Mouse (Mus musculus) liver, embryonic 14.5 days (tissue): Measurements from ENCODE around the gene Zfp148. TPM values are rescaled to one million over a fixed set of nuclear protein-coding genes. Genes with fewer than 3 reads are reported as not detected.

Experiments
- ATAC-seq: fragments of 200-750 bp; cut with Nextera tagmentation; 2 replicates; pipeline ENCODE4 v1.8.0; 2017; ENCODE audit warnings: moderate number of reproducible peaks, mild to moderate bottlenecking, moderate library complexity; ENCODE audit not compliant: insufficient read depth
- DNase-seq, 3 experiments: peaks; one replicate each; pipeline ENCODE4 v3.0.0-alpha.2; 2012 to 2013; ENCODE audit warnings: low read depth in 3 of 3, low spot score in 3 of 3
- H3K27ac ChIP-seq: fragments of 300-500 bp; sonication (generic); 2 replicates; pipeline ENCODE4 v1.5.1; 2014; ENCODE audit warnings: moderate library complexity, mild to moderate bottlenecking, control low read depth, inconsistent platforms
- H3K27me3 ChIP-seq: fragments of 300-500 bp; sonication (generic); 2 replicates; pipeline ENCODE4 v1.6.1; 2014; ENCODE audit warnings: mild to moderate bottlenecking, low read length, moderate library complexity; ENCODE audit not compliant: control insufficient read depth, insufficient read depth
- H3K36me3 ChIP-seq: fragments of 300-500 bp; sonication (generic); replicated peaks from 2 replicates; pipeline ENCODE4 v1.6.1; 2014; ENCODE audit warnings: low read depth; ENCODE audit not compliant: control insufficient read depth, insufficient read depth
- H3K4me1 ChIP-seq, 2 experiments: fragments of 200-500 bp in 1 of 2; fragments of 300-500 bp in 1 of 2; sonication (generic) in 1 of 2; replicated peaks; 2 replicates each; pipeline ENCODE4 v1.6.1; 2012 to 2014; ENCODE audit warnings: antibody characterized with exemption in 1 of 2, inconsistent platforms in 1 of 2, low read length in 1 of 2; ENCODE audit not compliant: control insufficient read depth in 2 of 2, insufficient read depth in 2 of 2
- H3K4me2 ChIP-seq: fragments of 300-500 bp; sonication (generic); 2 replicates; pipeline ENCODE4 v1.6.1; 2014; ENCODE audit warnings: low read depth, mild to moderate bottlenecking, control low read depth, moderate library complexity
- H3K4me3 ChIP-seq, 2 experiments: fragments of 200-500 bp in 1 of 2; fragments of 300-500 bp in 1 of 2; sonication (generic) in 1 of 2; 2 replicates each; pipeline ENCODE4 v1.5.1; 2012 to 2014; ENCODE audit warnings: low read depth in 2 of 2, low read length in 2 of 2, mild to moderate bottlenecking in 2 of 2, control low read depth in 1 of 2, inconsistent platforms in 1 of 2, moderate library complexity in 1 of 2; ENCODE audit not compliant: insufficient read depth in 1 of 2
- H3K9ac ChIP-seq: fragments of 300-500 bp; sonication (generic); replicated peaks from 2 replicates; pipeline ENCODE4 v1.6.1; 2014; ENCODE audit warnings: mild to moderate bottlenecking, control low read depth, moderate library complexity
- H3K9me3 ChIP-seq: fragments of 300-500 bp; sonication (generic); 2 replicates; pipeline ENCODE4 v1.6.1; 2016; ENCODE audit warnings: low read length, mixed read lengths; ENCODE audit not compliant: control insufficient read depth
- CTCF ChIP-seq: IDR thresholded peaks from 2 replicates; pipeline ENCODE4 v1.5.1; 2016; ENCODE audit warnings: antibody characterized with exemption, low read depth, control low read depth
- EP300 ChIP-seq: IDR thresholded peaks from 2 replicates; pipeline ENCODE4 v1.6.1; 2016; ENCODE audit warnings: antibody characterized with exemption, low read depth
- WGBS: fragments of 180-500 bp; shearing (Covaris S2); extraction: QIAGEN DNeasy Blood & Tissue Kit; methylation state at CpG from one replicate; pipeline ENCODE4 v1.1.7; 2014; ENCODE audit not compliant: insufficient replicate concordance; 5-methylcytosine and 5-hydroxymethylcytosine counted together
- polyA plus RNA-seq, 2 experiments: library from polyadenylated mRNA; depleted of rRNA in 1 of 2; stranded (reverse) in 1 of 2; unstranded in 1 of 2; fragments of >200 nt; fragmentation: Nextera tagmentation in 1 of 2; extraction: Ambion mirVana in 1 of 2; gene quantifications; 2 replicates each; pipeline versions ENCODE4 v1.2.1 to v1.2.3; 2012 to 2014

Gene Zfp148
- polyA plus RNA-seq, 2 experiments, result 3.8 to 10.6 TPM

- H3K4me3 ChIP-seq, result peak overlapping the region; percentile 82 to 91; a peak in 3 of 4 replicates
- peak overlapping the region; percentile 76 for H3K4me2 ChIP-seq
- no peaks in the 10 kb centered on the region for H3K36me3 ChIP-seq
- H3K4me1 ChIP-seq, result peaks cover 0 to 11% of the 10 kb centered on the region in 2 experiments; a peak in 3 of 4 replicates
- WGBS, result 74% methylated on average over 6 of the region's 6 CpGs
- no peaks in the 10 kb centered on the region for H3K27me3 ChIP-seq
- ATAC-seq (no peak), DNase-seq (no peak)
- H3K9me3 ChIP-seq, result no peaks in the 10 kb centered on the region
- peak overlapping the region; percentile 84 for H3K9ac ChIP-seq
- TF ChIP-seq EP300, result no peak
- TF ChIP-seq CTCF, result no peak
- no peak overlapping the region for H3K27ac ChIP-seq
Observed at GRCm38 (mm10) chr16:33379219-33379943, 1.3 kb upstream of the Zfp148 start.

- Histone ChIP-seq H3K9ac (peak overlapping the region; percentile 84), H3K36me3 (no peaks in the 10 kb centered on the region), H3K4me3 (peak overlapping the region; percentile 82 to 91), H3K4me2 (peak overlapping the region; percentile 76), H3K4me1 (peaks cover 0 to 11% of the 10 kb centered on the region in 2 experiments; a peak in 3 of 4 replicates), H3K9me3 (no peaks in the 10 kb centered on the region), H3K27ac (peak overlapping the region; percentile 8), H3K27me3 (no peaks in the 10 kb centered on the region)
- under 1% methylated on average over 69 of the region's 80 CpGs for WGBS
- ATAC-seq (peak; percentile 75), DNase-seq (no peak)
- TF ChIP-seq CTCF (no peak), EP300 (no peak)
Observed at GRCm38 (mm10) chr16:33380882-33381613, 412 bp downstream of the Zfp148 start.

- DNase-seq (no peak), ATAC-seq (no peak)
- Histone ChIP-seq H3K27me3 (no peaks in the 10 kb centered on the region), H3K4me1 (peaks cover 0 to 11% of the 10 kb centered on the region in 2 experiments; a peak in 3 of 4 replicates), H3K27ac (peak overlapping the region; percentile 11), H3K9me3 (no peaks in the 10 kb centered on the region), H3K9ac (peak overlapping the region; percentile 84), H3K36me3 (no peaks in the 10 kb centered on the region), H3K4me3 (peak overlapping the region; percentile 82 to 91), H3K4me2 (peak overlapping the region; percentile 76)
- 3% methylated on average over 18 of the region's 18 CpGs for WGBS
- TF ChIP-seq EP300 (no peak), CTCF (no peak)
Observed at GRCm38 (mm10) chr16:33381614-33382245, 1.1 kb downstream of the Zfp148 start.

GRCm38 (mm10) chr16:33382341-33382740 is 1.7 kb downstream of the Zfp148 start:
- no peak for ATAC-seq
- H3K4me1 ChIP-seq, result peaks cover 0 to 11% of the 10 kb centered on the region in 2 experiments; a peak in 3 of 4 replicates
- H3K27ac ChIP-seq, result no peak overlapping the region; the same call in 1 of the 2 replicates
- H3K4me3 ChIP-seq, result peak overlapping the region; percentile 82 to 91
- no peak for TF ChIP-seq CTCF
- TF ChIP-seq EP300, result no peak
- H3K9me3 ChIP-seq, result no peaks in the 10 kb centered on the region
- WGBS, result 24% methylated on average over 4 of the region's 4 CpGs
- H3K4me2 ChIP-seq, result peak overlapping the region; percentile 76
- no peaks in the 10 kb centered on the region for H3K36me3 ChIP-seq
- DNase-seq, result no peak
- peak overlapping the region; percentile 84 for H3K9ac ChIP-seq
- no peaks in the 10 kb centered on the region for H3K27me3 ChIP-seq
